Comparison of ENCODE assay signal across 8 mouse cellular contexts in genomic region chr9:51764041-51764875, GRCm38 (mm10). TPM values are rescaled to one million over a fixed set of nuclear protein-coding genes. Genes with fewer than 3 reads are reported as not detected.
A peak's percentile ranks its signal among the peaks of the same experiment; 100 is the strongest.
DNase-seq lines count a peak whose midpoint lies in the region; ATAC-seq and TF ChIP-seq lines count a peak whose summit lies in the region.

No protein-coding gene starts in this region.

- no peaks in the 10 kb centered on the region for H3K9me3 ChIP-seq in forebrain, embryonic 11.5 days (ENCODE audit: control insufficient read depth, low read length)
- no peaks in the 10 kb centered on the region for H3K9me3 ChIP-seq in kidney, embryonic 15.5 days (replicated peaks)
- no peaks in the 10 kb centered on the region for H3K9me3 ChIP-seq in lung, embryonic 16.5 days (ENCODE audit: control insufficient read depth, low read length)

- peak overlapping the region; percentile 71 for H3K9ac ChIP-seq in forebrain, embryonic 11.5 days (ENCODE audit: low read length)
- H3K9ac ChIP-seq in kidney, embryonic 15.5 days: peak overlapping the region; percentile 65
- peak overlapping the region; percentile 81 for H3K9ac ChIP-seq in lung, embryonic 16.5 days (ENCODE audit: low read length)

- no peaks in the 10 kb centered on the region for H3K36me3 ChIP-seq in forebrain, embryonic 11.5 days (ENCODE audit: control insufficient read depth, insufficient read depth, low read length)
- no peaks in the 10 kb centered on the region for H3K36me3 ChIP-seq in kidney, embryonic 15.5 days
- no peaks in the 10 kb centered on the region for H3K36me3 ChIP-seq in lung, embryonic 16.5 days (ENCODE audit: control insufficient read depth, insufficient read depth, low read length)

- peaks cover 9% of the 10 kb centered on the region; the same call in 1 of the 2 replicates for H3K4me1 ChIP-seq in forebrain, embryonic 11.5 days (replicated peaks; ENCODE audit: control insufficient read depth, insufficient read depth, low read length)
- H3K4me1 ChIP-seq in kidney, embryonic 15.5 days: peaks cover 29% of the 10 kb centered on the region
- peaks cover 9% of the 10 kb centered on the region; the same call in 1 of the 2 replicates for H3K4me1 ChIP-seq in lung, embryonic 16.5 days (replicated peaks; ENCODE audit: control insufficient read depth, insufficient read depth, low read length)

- WGBS in forebrain, embryonic 11.5 days: 9% methylated on average over 12 of the region's 12 CpGs
- 5% methylated on average over 12 of the region's 12 CpGs for WGBS in kidney, embryonic 15.5 days
- WGBS in lung, embryonic 16.5 days: 4% methylated on average over 12 of the region's 12 CpGs

- TF ChIP-seq CTCF in layer of hippocampus, adult 2 months (conservative IDR thresholded peaks at IDR 0.05): peak; percentile 72

- ATAC-seq in forebrain, embryonic 11.5 days (replicated peaks; ENCODE audit: low FRiP score): peak; percentile 49
- ATAC-seq in kidney, embryonic 15.5 days (replicated peaks; ENCODE audit: low FRiP score): peak; percentile 52
- ATAC-seq in lung, embryonic 16.5 days (ENCODE audit: low read depth): peak; percentile 41

- H3K27ac ChIP-seq in layer of hippocampus, adult 2 months: peak overlapping the region; percentile 94
- H3K27ac ChIP-seq in forebrain, embryonic 11.5 days (ENCODE audit: low read depth, low read length): no peak overlapping the region
- peak overlapping the region; percentile 63; the same call in 1 of the 2 replicates for H3K27ac ChIP-seq in kidney, embryonic 15.5 days
- peak overlapping the region; percentile 84 for H3K27ac ChIP-seq in lung, embryonic 16.5 days (ENCODE audit: low read length)

- peaks cover 16% of the 10 kb centered on the region for H3K27me3 ChIP-seq in forebrain, embryonic 11.5 days (ENCODE audit: control insufficient read depth, insufficient read depth, low read length)
- peaks cover 48% of the 10 kb centered on the region for H3K27me3 ChIP-seq in kidney, embryonic 15.5 days
- peaks cover 3% of the 10 kb centered on the region; the same call in 1 of the 2 replicates for H3K27me3 ChIP-seq in lung, embryonic 16.5 days (ENCODE audit: control insufficient read depth, insufficient read depth, low read depth, low read length)

- peak overlapping the region; percentile 80 for H3K4me3 ChIP-seq in layer of hippocampus, adult 2 months
- H3K4me3 ChIP-seq in forebrain, embryonic 11.5 days (ENCODE audit: low read depth, low read length): peak overlapping the region; percentile 59
- H3K4me3 ChIP-seq in kidney, embryonic 15.5 days (replicated peaks): peak overlapping the region; percentile 77
- peak overlapping the region; percentile 77 for H3K4me3 ChIP-seq in lung, embryonic 16.5 days (ENCODE audit: low read length)

- H3K4me2 ChIP-seq in forebrain, embryonic 11.5 days (ENCODE audit: low read depth, low read length, severe bottlenecking): peak overlapping the region; percentile 97
- peak overlapping the region; percentile 87 for H3K4me2 ChIP-seq in kidney, embryonic 15.5 days
- H3K4me2 ChIP-seq in lung, embryonic 16.5 days (ENCODE audit: low read depth, low read length): peak overlapping the region; percentile 94

- peak in 1 of 2 experiments; percentile 29 for DNase-seq in layer of hippocampus, adult 2 months (ENCODE audit: low spot score in 2 of 2)
- no peak for DNase-seq in layer of hippocampus, postnatal 10 days (ENCODE audit: low spot score in 2 of 2)
- DNase-seq in brain, adult 2 months (ENCODE audit: low read depth, low spot score): peak; percentile 75
- DNase-seq in forebrain, embryonic 11.5 days (ENCODE audit: low spot score): no peak
- DNase-seq in yolk sac, embryonic 10.5 days (ENCODE audit: low spot score): peak; percentile 6
- no peak for DNase-seq in urinary bladder, adult 2 months (ENCODE audit: low spot score)

RNA-seq across cellular contexts. Expression of gene Arhgap20, which starts 0.9 kb away (rescaled TPM):
- total RNA-seq in layer of hippocampus, adult 2 months (2021): 10 to 100 TPM; 62.9 to 66.6 TPM
- total RNA-seq in layer of hippocampus, postnatal 10 days (2021): 10 to 100 TPM; 51.1 to 57.7 TPM
- 4.6 and 5.6 TPM in 2 replicates for polyA plus RNA-seq in forebrain, embryonic 11.5 days (2014; fragmentation: Nextera tagmentation; extraction: Ambion mirVana)
- 3.5 and 6.0 TPM in 2 replicates for polyA plus RNA-seq in kidney, embryonic 15.5 days (2015; fragmentation: Nextera tagmentation; extraction: Ambion mirVana)
- polyA plus RNA-seq in lung, embryonic 16.5 days (2015; fragmentation: Nextera tagmentation; extraction: Ambion mirVana): 9.5 and 9.7 TPM in 2 replicates
- polyA plus RNA-seq in urinary bladder, adult 2 months (2012; rRNA removed): 1.9 and 2.1 TPM in 2 replicates

Comparison
In these comparisons a context has a peak if more than half of its experiments do, and no peak if none do; other contexts are left out.
1. DNase-seq: peak in brain, adult 2 months (single experiment) and yolk sac, embryonic 10.5 days (single experiment); none in layer of hippocampus, postnatal 10 days (0 of 2), forebrain, embryonic 11.5 days (single experiment) and urinary bladder, adult 2 months (single experiment).
2. Peak in every context shown above with its lines, with median percentiles within 50 percentile points of each other: H3K4me3 ChIP-seq, ATAC-seq, H3K4me2 ChIP-seq and H3K9ac ChIP-seq.